Mouse (Mus musculus): ENCODE measurements around the gene Uvrag.

The Uvrag gene

GRCm38 (mm10) chr7:99052471-99053241 lies 88.3 kb downstream of the Uvrag start:
- peak in 1 of 2 experiments; percentile 24 for DNase-seq

- DNase-seq = peak in 1 of 2 experiments; percentile 36
Observed at GRCm38 (mm10) chr7:99050882-99051281, 90.1 kb downstream of the Uvrag start.

GRCm38 (mm10) chr7:99049897-99050296 lies 91.0 kb downstream of the Uvrag start:
- no peak for DNase-seq

- DNase-seq = no peak
Observed at GRCm38 (mm10) chr7:99046545-99047206, 94.3 kb downstream of the Uvrag start.

GRCm38 (mm10) chr7:99045525-99045924 lies 95.4 kb downstream of the Uvrag start:
- DNase-seq = no peak

GRCm38 (mm10) chr7:99043923-99044322 lies 97.0 kb downstream of the Uvrag start:
- no peak for DNase-seq

- no peak for DNase-seq
Observed at GRCm38 (mm10) chr7:99043322-99043721, 97.6 kb downstream of the Uvrag start.

- no peak for DNase-seq
Observed at GRCm38 (mm10) chr7:99041818-99042217, 99.1 kb downstream of the Uvrag start.

- no peak for DNase-seq
Observed at GRCm38 (mm10) chr7:99039912-99040311, 101.0 kb downstream of the Uvrag start.

GRCm38 (mm10) chr7:99036284-99036683 lies 104.7 kb downstream of the Uvrag start:
- DNase-seq = no peak

GRCm38 (mm10) chr7:99034909-99035308 lies 106.0 kb downstream of the Uvrag start:
- no peak for DNase-seq

GRCm38 (mm10) chr7:99033838-99034237 lies 107.1 kb downstream of the Uvrag start:
- no peak for DNase-seq

- no peak for DNase-seq
Observed at GRCm38 (mm10) chr7:99033314-99033713, 107.6 kb downstream of the Uvrag start.

- no peak for DNase-seq
Observed at GRCm38 (mm10) chr7:99032051-99032450, 108.9 kb downstream of the Uvrag start.

- DNase-seq = no peak
Observed at GRCm38 (mm10) chr7:99028108-99028507, 112.8 kb downstream of the Uvrag start.

GRCm38 (mm10) chr7:99027185-99027584 lies 113.8 kb downstream of the Uvrag start:
- no peak for DNase-seq

GRCm38 (mm10) chr7:99025989-99026388 lies 115.0 kb downstream of the Uvrag start:
- DNase-seq = peak in 1 of 2 experiments; percentile 39

GRCm38 (mm10) chr7:99025265-99025664 lies 115.7 kb downstream of the Uvrag start:
- DNase-seq = peak; percentile 34 to 45

- no peak for DNase-seq
Observed at GRCm38 (mm10) chr7:99024791-99025190, 116.2 kb downstream of the Uvrag start.

- no peak for DNase-seq
Observed at GRCm38 (mm10) chr7:99023931-99024330, 117.0 kb downstream of the Uvrag start.

- DNase-seq = no peak
Observed at GRCm38 (mm10) chr7:99021277-99021676, 119.7 kb downstream of the Uvrag start.

GRCm38 (mm10) chr7:99020353-99020752 lies 120.6 kb downstream of the Uvrag start:
- no peak for DNase-seq

GRCm38 (mm10) chr7:99017224-99017844 lies 123.6 kb downstream of the Uvrag start:
- no peak for DNase-seq

- no peak for DNase-seq
Observed at GRCm38 (mm10) chr7:99015914-99016313, 125.0 kb downstream of the Uvrag start.
